Mouse (Mus musculus) lung, adult 2 months (tissue): Measurements from ENCODE around the gene Art4. TPM values are rescaled to one million over a fixed set of nuclear protein-coding genes. Genes with fewer than 3 reads are reported as not detected.

Source experiments
- DNase-seq: peaks from one replicate; pipeline ENCODE4 v3.0.0; 2022
- H3K4me1 ChIP-seq: fragments of 200-500 bp; 2 replicates; pipeline ENCODE4 v1.6.1; 2011; ENCODE audit warnings: low read length; ENCODE audit not compliant: control insufficient read depth, insufficient read depth
- H3K4me3 ChIP-seq: fragments of 200-500 bp; replicated peaks from 2 replicates; pipeline ENCODE3; 2011; ENCODE audit warnings: low read depth, mild to moderate bottlenecking, control low read depth, low read length; ENCODE audit errors: extremely low read depth
- CTCF ChIP-seq: fragments of 200-500 bp; IDR thresholded peaks from 2 replicates; pipeline ENCODE4 v1.5.1; 2011; ENCODE audit warnings: mild to moderate bottlenecking, low read length, control low read depth; ENCODE audit not compliant: insufficient read depth
- POLR2A ChIP-seq: fragments of 200-500 bp; IDR thresholded peaks from 2 replicates; pipeline ENCODE4 v1.6.1; 2011; ENCODE audit warnings: low read depth, mild to moderate bottlenecking, control low read depth, low read length, borderline replicate concordance; ENCODE audit errors: extremely low read depth
- WGBS: fragments of 180-500 bp; shearing (Covaris S2); methylation state at CpG from one replicate; pipeline ENCODE4 v1.1.7; 2018; 5-methylcytosine and 5-hydroxymethylcytosine counted together
- polyA plus RNA-seq: library from polyadenylated mRNA; depleted of rRNA; stranded (reverse); fragments of >200 nt; gene quantifications from 2 replicates; pipeline ENCODE4 v1.2.3, GENCODE M21; 2012

Art4 gene
- polyA plus RNA-seq, 1 experiment: 10.3 TPM

DNA sequence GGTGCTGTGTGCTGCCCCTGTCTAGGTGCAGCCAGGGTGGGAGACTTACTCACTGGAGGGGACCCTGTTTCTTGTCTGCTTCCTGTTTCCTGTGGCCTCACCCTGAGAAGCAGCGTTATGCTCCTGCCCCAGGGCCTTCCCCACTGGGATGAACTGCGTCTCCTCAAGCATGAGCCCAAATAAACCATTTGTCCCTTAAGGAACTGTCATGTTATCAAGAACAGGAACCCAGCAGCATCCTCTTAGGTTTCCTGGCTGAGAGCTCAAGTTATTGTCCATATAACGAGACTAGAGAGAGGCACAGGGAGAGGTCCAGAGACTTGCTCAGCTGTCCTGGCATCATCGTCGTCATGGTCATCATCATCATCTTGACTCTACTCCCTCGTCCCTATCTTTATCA lies 7.3 kb downstream of the Art4 start:
- 50% methylated on average over 6 of the region's 6 CpGs for WGBS
- Histone ChIP-seq H3K4me3 (no peak overlapping the region), H3K4me1 (no peaks in the 10 kb centered on the region; the same call in 1 of the 2 replicates)
- no peak for TF ChIP-seq POLR2A
- no peak for TF ChIP-seq CTCF
- DNase-seq: no peak

DNA sequence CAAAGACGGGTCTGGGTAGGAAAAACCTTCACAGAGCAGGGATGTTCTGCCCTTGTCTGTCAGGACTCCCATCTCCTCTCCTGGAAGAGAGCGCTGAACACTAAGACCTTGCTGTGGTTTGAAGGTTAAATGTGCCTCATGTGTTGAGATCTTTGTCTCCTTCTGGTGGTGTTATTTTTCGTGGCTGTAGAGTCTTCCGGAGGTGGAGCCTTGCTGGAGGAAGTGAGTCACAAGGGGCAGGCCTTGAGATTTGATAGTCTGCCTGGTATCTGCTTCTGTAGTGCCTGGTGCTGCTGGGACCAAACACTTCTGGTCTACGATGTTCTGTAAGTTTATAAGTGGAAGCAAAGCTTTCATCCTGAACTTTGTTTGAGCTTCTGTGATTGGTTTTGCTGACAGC lies 8.6 kb downstream of the Art4 start:
- 85% methylated on average over 5 of the region's 5 CpGs for WGBS

GRCm38 (mm10) chr6:136848399-136848798 lies 9.1 kb downstream of the Art4 start:
- Histone ChIP-seq H3K4me3 (no peak overlapping the region), H3K4me1 (no peaks in the 10 kb centered on the region; the same call in 1 of the 2 replicates)
- 85% methylated on average over 8 of the region's 8 CpGs for whole genome bisulfite sequencing
- TF ChIP-seq POLR2A: no peak
- TF ChIP-seq CTCF: no peak
- no peak for DNase-seq

More for the DNA sequence above, 8.6 kb downstream of the Art4 start:
- no peak overlapping the region for H3K4me3 ChIP-seq
- no peaks in the 10 kb centered on the region; the same call in 1 of the 2 replicates for H3K4me1 ChIP-seq
- no peak for DNase-seq
- TF ChIP-seq POLR2A (no peak), CTCF (no peak)

- peak; percentile 68 for TF ChIP-seq CTCF
- TF ChIP-seq POLR2A: no peak
- 7% methylated on average over 2 of the region's 2 CpGs for WGBS
These were observed 9.7 kb downstream of the Art4 start for GRCm38 (mm10) chr6:136847790-136848189.

DNA sequence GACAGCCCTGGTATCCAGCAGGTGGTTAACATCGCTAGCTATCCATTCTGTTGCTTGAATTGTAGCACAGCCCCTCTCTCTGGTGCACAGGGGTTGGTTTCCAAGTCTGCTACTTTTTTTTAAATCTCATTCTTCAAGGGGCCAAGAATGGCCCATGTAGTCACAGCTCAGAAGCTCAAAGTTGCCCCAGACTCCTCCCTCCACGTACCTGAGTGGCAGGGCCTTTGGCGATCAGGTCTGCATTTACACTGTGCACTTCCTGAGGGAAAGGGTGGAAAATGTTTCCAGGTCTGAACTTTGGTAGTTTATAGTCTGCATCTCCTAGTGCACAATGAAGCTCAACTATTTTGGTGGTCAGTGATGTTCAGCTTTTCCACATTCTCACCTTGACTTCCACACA lies 10.3 kb downstream of the Art4 start:
- Histone ChIP-seq H3K4me3 (no peak overlapping the region), H3K4me1 (no peaks in the 10 kb centered on the region; the same call in 1 of the 2 replicates)
- TF ChIP-seq POLR2A: no peak
- no peak for TF ChIP-seq CTCF
- WGBS: 91% methylated on average over 3 of the region's 3 CpGs
- no peak for DNase-seq

More at GRCm38 (mm10) chr6:136847790-136848189, 9.7 kb downstream of the Art4 start:
- no peak overlapping the region for H3K4me3 ChIP-seq
- H3K4me1 ChIP-seq: no peaks in the 10 kb centered on the region; the same call in 1 of the 2 replicates
- peak; percentile 50 for DNase-seq

DNA sequence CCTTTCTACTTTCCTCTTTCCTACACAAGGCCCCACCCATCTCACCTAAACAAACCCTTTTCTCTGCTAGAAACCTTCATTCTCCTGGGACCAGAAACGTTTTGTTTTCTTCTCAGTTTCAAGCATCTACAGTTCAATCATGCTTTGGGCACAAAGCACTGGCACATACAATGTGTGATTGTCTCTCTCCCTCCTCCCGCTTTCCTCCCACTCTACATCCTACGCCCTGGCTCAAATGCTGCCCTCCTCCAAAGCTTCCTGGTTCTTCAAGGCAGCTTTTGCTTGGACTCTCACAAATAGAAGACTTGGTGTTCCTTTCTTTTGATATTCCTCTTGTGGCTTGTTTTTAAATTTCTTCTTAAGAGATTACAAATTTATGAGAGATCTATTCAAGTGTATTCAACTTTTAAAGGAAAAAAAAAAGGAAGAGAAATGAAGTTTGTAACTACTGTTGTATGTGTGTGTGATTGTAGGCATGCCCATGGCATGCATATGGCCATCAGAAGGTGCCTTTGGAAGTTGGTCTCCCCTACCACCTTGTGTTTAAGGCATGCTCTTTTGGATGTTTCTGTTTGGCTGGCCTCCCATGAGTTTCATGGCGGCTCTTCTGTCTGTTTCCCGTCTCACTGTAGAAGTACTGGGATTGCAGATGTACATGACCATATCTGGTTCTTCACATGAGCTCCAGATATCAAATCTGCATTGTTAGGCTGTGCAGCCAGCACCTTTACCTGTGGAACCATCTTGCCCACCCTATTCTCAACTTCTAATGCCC lies 11.6 kb downstream of the Art4 start:
- no peaks in the 10 kb centered on the region; the same call in 1 of the 2 replicates for H3K4me1 ChIP-seq
- no peak overlapping the region for H3K4me3 ChIP-seq
- WGBS: 68% methylated on average over 5 of the region's 5 CpGs
- TF ChIP-seq CTCF: no peak
- no peak for TF ChIP-seq POLR2A
- DNase-seq: no peak

DNA sequence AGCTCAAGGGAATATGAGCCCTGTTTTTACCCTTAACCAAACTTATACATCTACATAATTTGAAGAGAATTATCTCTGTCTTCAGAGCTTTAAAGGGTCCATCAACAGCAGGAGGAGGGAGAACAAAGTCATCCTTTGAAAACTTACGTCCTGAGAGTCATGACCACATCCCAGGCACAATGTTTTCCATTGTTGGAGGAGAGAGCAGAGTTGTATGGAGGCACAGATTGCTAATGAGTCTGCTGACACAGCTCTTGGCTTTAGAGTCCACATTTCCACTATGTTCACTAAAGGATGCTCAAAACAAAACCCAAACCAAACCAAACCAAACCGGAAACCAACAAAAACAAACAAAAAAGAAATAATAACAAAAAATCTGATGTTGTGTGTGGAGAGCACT lies 12.6 kb downstream of the Art4 start:
- 59% methylated on average over 2 of the region's 2 CpGs for WGBS
- H3K4me1 ChIP-seq: no peaks in the 10 kb centered on the region
- TF ChIP-seq CTCF (no peak), POLR2A (no peak)
- DNase-seq: no peak
- H3K4me3 ChIP-seq: no peak overlapping the region

GRCm38 (mm10) chr6:136837323-136837722 lies 20.2 kb downstream of the Art4 start:
- DNase-seq: no peak
- WGBS: 80% methylated on average over 3 of the region's 3 CpGs
- TF ChIP-seq CTCF (no peak), POLR2A (no peak)
- H3K4me3 ChIP-seq: no peak overlapping the region
- H3K4me1 ChIP-seq: no peaks in the 10 kb centered on the region

- no peak for DNase-seq
- WGBS: 43% methylated on average over 4 of the region's 4 CpGs
- Histone ChIP-seq H3K4me1 (no peaks in the 10 kb centered on the region), H3K4me3 (no peak within 1 kb of the TSS)
- no peak for TF ChIP-seq POLR2A
- TF ChIP-seq CTCF: no peak
These were observed 22.2 kb downstream of the Art4 start, which contains the start of gene Smco3 for GRCm38 (mm10) chr6:136835352-136835751. Gene Smco3, minus strand, starts transcription at chr6:136835452.

DNA sequence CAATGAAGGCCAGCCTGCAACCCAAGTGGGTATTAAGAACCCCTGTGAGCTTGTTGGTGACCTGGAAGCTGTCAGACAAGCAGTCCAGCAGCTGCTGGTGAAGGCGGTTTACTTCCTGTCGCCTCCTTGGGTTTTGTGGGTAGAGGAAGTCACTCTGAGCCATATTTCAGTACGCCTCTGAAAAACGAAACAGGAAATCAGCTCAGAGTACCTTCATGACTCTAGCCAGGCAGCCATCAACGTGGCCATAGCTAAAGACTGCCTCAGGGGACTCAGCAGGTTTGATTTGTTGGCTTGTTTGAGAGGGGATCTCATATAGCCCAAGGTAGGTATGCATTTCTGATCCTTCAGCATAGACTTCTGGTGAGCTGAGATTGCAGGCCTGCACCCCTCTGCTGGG lies 25.8 kb downstream of the Art4 start:
- no peak for DNase-seq
- TF ChIP-seq POLR2A (no peak), CTCF (no peak)
- WGBS: 45% methylated on average over 5 of the region's 5 CpGs
- no peak overlapping the region for H3K4me3 ChIP-seq
- H3K4me1 ChIP-seq: peaks cover 3% of the 10 kb centered on the region
